In genomic region chr13:63529602-63530370, GRCm38 (mm10) we compare ENCODE assay signal across 18 mouse cellular contexts. TPM values are rescaled to one million over a fixed set of nuclear protein-coding genes. Genes with fewer than 3 reads are reported as not detected.
DNase-seq lines count a peak whose midpoint lies in the region; ATAC-seq and TF ChIP-seq lines count a peak whose summit lies in the region.
"Had no signal": no experiment of that assay in that cellular context is flagged by ENCODE, and none has a peak within 500 bp of the region (broad histone marks: within the 10 kb centered on the region; RNA-seq: fewer than 3 reads in every experiment).

No protein-coding gene starts in this region.

- H3K27me3 ChIP-seq in intestine, embryonic 14.5 days (replicated peaks; ENCODE audit: control insufficient read depth, insufficient read depth, low read length) = no peaks in the 10 kb centered on the region
- no peaks in the 10 kb centered on the region for H3K27me3 ChIP-seq in intestine, embryonic 16.5 days (replicated peaks; ENCODE audit: control insufficient read depth, insufficient read depth, low read length)
- no peaks in the 10 kb centered on the region for H3K27me3 ChIP-seq in neural tube, embryonic 13.5 days
- H3K27me3 ChIP-seq in stomach, postnatal 0 days (ENCODE audit: control insufficient read depth, insufficient read depth, low read length) = no peaks in the 10 kb centered on the region
- H3K27me3 ChIP-seq: midbrain, embryonic 12.5 days had no signal

- H3K4me1 ChIP-seq in intestine, embryonic 14.5 days (replicated peaks; ENCODE audit: control insufficient read depth, insufficient read depth, low read length) = peaks cover 70% of the 10 kb centered on the region
- H3K4me1 ChIP-seq in intestine, embryonic 16.5 days (ENCODE audit: control insufficient read depth, insufficient read depth, low read length) = peaks cover 39% of the 10 kb centered on the region
- peaks cover 70% of the 10 kb centered on the region for H3K4me1 ChIP-seq in neural tube, embryonic 13.5 days (replicated peaks)
- peaks cover 3% of the 10 kb centered on the region; the same call in 1 of the 2 replicates for H3K4me1 ChIP-seq in stomach, postnatal 0 days (replicated peaks; ENCODE audit: control insufficient read depth, insufficient read depth)

- DNase-seq in intestine, embryonic 14.5 days (ENCODE audit: low spot score) = no peak
- no peak for DNase-seq in neural tube, embryonic 10.5 days (ENCODE audit: extremely low spot score, low spot score)
- peak; percentile 27 for DNase-seq in induced T-regulatory cell, adult 2 months (ENCODE audit: low read depth)
- no peak for DNase-seq in stomach, postnatal 0 days (ENCODE audit: low spot score)
- DNase-seq in adrenal gland, postnatal 10 days = no peak
- DNase-seq: adrenal gland, postnatal 25 days; cerebellum, adult 9-10 months; gastrocnemius, postnatal 14 days; heart, postnatal 36 days; kidney, adult 9 months; right cerebral cortex, adult 18-20 months; spleen, adult 18-20 months had no signal

- H3K9ac ChIP-seq in intestine, embryonic 14.5 days (ENCODE audit: low read length) = no peak overlapping the region
- H3K9ac ChIP-seq in intestine, embryonic 16.5 days (ENCODE audit: low read depth, low read length) = no peak overlapping the region
- no peak overlapping the region for H3K9ac ChIP-seq in neural tube, embryonic 13.5 days
- H3K9ac ChIP-seq in stomach, postnatal 0 days (ENCODE audit: low read length) = no peak overlapping the region
- H3K9ac ChIP-seq: midbrain, embryonic 12.5 days had no signal

- TF ChIP-seq EP300 in stomach, postnatal 0 days (optimal IDR thresholded peaks at IDR 0.05) = no peak

- H3K4me3 ChIP-seq in intestine, embryonic 14.5 days (ENCODE audit: low read depth, low read length) = no peak overlapping the region
- H3K4me3 ChIP-seq in intestine, embryonic 16.5 days (ENCODE audit: low read length) = no peak overlapping the region
- H3K4me3 ChIP-seq in neural tube, embryonic 13.5 days = no peak overlapping the region
- no peak overlapping the region for H3K4me3 ChIP-seq in stomach, postnatal 0 days (ENCODE audit: low read depth, low read length)
- H3K4me3 ChIP-seq: left cerebral cortex, adult 2 months; midbrain, embryonic 12.5 days had no signal

- peaks cover 90% of the 10 kb centered on the region for H3K36me3 ChIP-seq in intestine, embryonic 14.5 days (ENCODE audit: control insufficient read depth, insufficient read depth, low read length)
- peaks cover 28% of the 10 kb centered on the region for H3K36me3 ChIP-seq in intestine, embryonic 16.5 days (ENCODE audit: control insufficient read depth, insufficient read depth, low read length)
- H3K36me3 ChIP-seq in neural tube, embryonic 13.5 days = peaks cover 90% of the 10 kb centered on the region
- peaks cover 39% of the 10 kb centered on the region for H3K36me3 ChIP-seq in stomach, postnatal 0 days (ENCODE audit: control insufficient read depth, insufficient read depth, low read length)

- no peak for TF ChIP-seq CTCF in stomach, postnatal 0 days (IDR thresholded peaks at IDR 0.05; ENCODE audit: low read depth)

- no peak for ATAC-seq in intestine, embryonic 14.5 days (replicated peaks; ENCODE audit: low FRiP score, low TSS enrichment, low read depth)
- ATAC-seq in intestine, embryonic 16.5 days = no peak
- no peak for ATAC-seq in neural tube, embryonic 13.5 days (ENCODE audit: low read depth)
- no peak for ATAC-seq in stomach, postnatal 0 days (ENCODE audit: low FRiP score, low TSS enrichment)

- H3K27ac ChIP-seq in intestine, embryonic 14.5 days (ENCODE audit: low read depth) = peak overlapping the region; percentile 57; the same call in 1 of the 2 replicates
- H3K27ac ChIP-seq in intestine, embryonic 16.5 days (ENCODE audit: low read length) = no peak overlapping the region
- peak overlapping the region; percentile 54 for H3K27ac ChIP-seq in neural tube, embryonic 13.5 days (replicated peaks)
- H3K27ac ChIP-seq in stomach, postnatal 0 days (replicated peaks) = 0 out of 2 replicates have a peak overlapping the region, but pooled peaks have one; percentile 24
- H3K27ac ChIP-seq: left cerebral cortex, adult 2 months; macrophage; midbrain, embryonic 12.5 days had no signal

- no peak overlapping the region for H3K4me2 ChIP-seq in intestine, embryonic 14.5 days (ENCODE audit: low read length)
- H3K4me2 ChIP-seq in intestine, embryonic 16.5 days (ENCODE audit: low read depth, low read length) = no peak overlapping the region
- no peak overlapping the region for H3K4me2 ChIP-seq in neural tube, embryonic 13.5 days
- H3K4me2 ChIP-seq in stomach, postnatal 0 days (replicated peaks; ENCODE audit: low read depth) = no peak overlapping the region
- H3K4me2 ChIP-seq: heart, embryonic 11.5 days; midbrain, embryonic 12.5 days had no signal

- H3K9me3 ChIP-seq in intestine, embryonic 14.5 days (ENCODE audit: control insufficient read depth, low read length) = no peaks in the 10 kb centered on the region
- no peaks in the 10 kb centered on the region for H3K9me3 ChIP-seq in intestine, embryonic 16.5 days (ENCODE audit: control insufficient read depth, low read length)
- H3K9me3 ChIP-seq in neural tube, embryonic 13.5 days = no peaks in the 10 kb centered on the region
- no peaks in the 10 kb centered on the region for H3K9me3 ChIP-seq in stomach, postnatal 0 days (ENCODE audit: control insufficient read depth, low read length)
- H3K9me3 ChIP-seq: midbrain, embryonic 12.5 days had no signal

- 37% methylated on average over 3 of the region's 3 CpGs for WGBS in intestine, embryonic 14.5 days
- 51% methylated on average over 3 of the region's 3 CpGs for WGBS in intestine, embryonic 16.5 days
- 45% methylated on average over 3 of the region's 3 CpGs for WGBS in neural tube, embryonic 13.5 days
- WGBS in stomach, postnatal 0 days = 47% methylated on average over 3 of the region's 3 CpGs

RNA-seq across cellular contexts. Expression of gene Fancc, which starts 32.7 kb away (rescaled TPM):
- 18.3 and 25.7 TPM in 2 replicates for polyA plus RNA-seq in intestine, embryonic 14.5 days (2014; fragmentation: Nextera tagmentation; extraction: Ambion mirVana)
- polyA plus RNA-seq in intestine, embryonic 16.5 days (2015; fragmentation: Nextera tagmentation; extraction: Ambion mirVana) = 15.4 and 19.0 TPM in 2 replicates
- 15.3 and 20.6 TPM in 2 replicates for polyA plus RNA-seq in neural tube, embryonic 13.5 days (2015; fragmentation: Nextera tagmentation; extraction: Ambion mirVana)
- 9.3 TPM in 2 replicates for polyA plus RNA-seq in stomach, postnatal 0 days (2015; fragmentation: Nextera tagmentation; extraction: Ambion mirVana)
- total RNA-seq in adrenal gland, postnatal 10 days (2021) = 10 to 100 TPM in 1 of 2 experiments, 1 to 10 TPM in 1; 7.6 to 13.0 TPM

RNA-seq across cellular contexts. Expression of gene Ptch1, which starts 43.6 kb away (rescaled TPM):
- 62.8 and 68.0 TPM in 2 replicates for polyA plus RNA-seq in intestine, embryonic 14.5 days (2014; fragmentation: Nextera tagmentation; extraction: Ambion mirVana)
- 24.5 and 25.5 TPM in 2 replicates for polyA plus RNA-seq in intestine, embryonic 16.5 days (2015; fragmentation: Nextera tagmentation; extraction: Ambion mirVana)
- 19.2 and 22.1 TPM in 2 replicates for polyA plus RNA-seq in neural tube, embryonic 13.5 days (2015; fragmentation: Nextera tagmentation; extraction: Ambion mirVana)
- polyA plus RNA-seq in stomach, postnatal 0 days (2015; fragmentation: Nextera tagmentation; extraction: Ambion mirVana) = 8.4 and 8.5 TPM in 2 replicates
- 10 to 100 TPM; 38.7 to 55.2 TPM for total RNA-seq in adrenal gland, postnatal 10 days (2021)
